Mouse (Mus musculus): ENCODE data around the gene Efcab7. TPM values are rescaled to one million over a fixed set of nuclear protein-coding genes. Genes with fewer than 3 reads are reported as not detected.

Efcab7 gene
- total RNA-seq (2021), result 1 to 10 TPM; 3.7 to 5.0 TPM
- polyA plus RNA-seq (2012; rRNA removed), result 0.80 TPM in 1 of 2 replicates, not detected in the other
- long read RNA-seq, partial matches to known transcripts, result 0 of 1 reads
- long read RNA-seq, other reads (novel, unspliced or antisense), result 0 of 1 reads

- DNase-seq, result peak; percentile 90
Observed at GRCm38 (mm10) chr4:99829094-99830073, at the start of gene Efcab7. TSS of gene Efcab7 (plus strand) at chr4:99829198.

- no peak for DNase-seq
Observed at GRCm38 (mm10) chr4:99792365-99792764, 36.6 kb upstream of the Efcab7 start.

- peak; percentile 2 for DNase-seq
Observed at GRCm38 (mm10) chr4:99816697-99817460, 12.1 kb upstream of the Efcab7 start.

GRCm38 (mm10) chr4:99828337-99828736 lies 661 bp upstream of the Efcab7 start:
- no peak for DNase-seq

GRCm38 (mm10) chr4:99828739-99829093 lies 282 bp upstream of the Efcab7 start:
- no peak for DNase-seq

GRCm38 (mm10) chr4:99881882-99882281 lies 52.9 kb downstream of the Efcab7 start:
- no peak for DNase-seq

- no peak for DNase-seq
Observed at GRCm38 (mm10) chr4:99882405-99882804, 53.4 kb downstream of the Efcab7 start.

- DNase-seq, result no peak
Observed at GRCm38 (mm10) chr4:99913894-99914451, 85.0 kb downstream of the Efcab7 start.

- no peak for DNase-seq
Observed at GRCm38 (mm10) chr4:99926380-99926779, 97.4 kb downstream of the Efcab7 start.

GRCm38 (mm10) chr4:99928521-99928920 lies 99.5 kb downstream of the Efcab7 start:
- DNase-seq, result no peak

GRCm38 (mm10) chr4:99929149-99929612 lies 100.2 kb downstream of the Efcab7 start, which contains the start of gene Pgm1:
TSS of gene Pgm1 (plus strand) at chr4:99929414.
- DNase-seq, result peak; percentile 95

- DNase-seq, result peak; percentile 91
Observed at GRCm38 (mm10) chr4:99929613-99930517, 100.9 kb downstream of the Efcab7 start, which contains the start of gene Itgb3bp. TSS of gene Itgb3bp (minus strand) at chr4:99929813.

GRCm38 (mm10) chr4:99930518-99931239 lies 101.7 kb downstream of the Efcab7 start:
- no peak for DNase-seq

GRCm38 (mm10) chr4:99931240-99931580 lies 102.2 kb downstream of the Efcab7 start:
- no peak for DNase-seq

GRCm38 (mm10) chr4:99931807-99932206 lies 102.8 kb downstream of the Efcab7 start:
- DNase-seq, result no peak

- no peak for DNase-seq
Observed at GRCm38 (mm10) chr4:99934859-99935258, 105.9 kb downstream of the Efcab7 start.

GRCm38 (mm10) chr4:99936278-99936677 lies 107.3 kb downstream of the Efcab7 start:
- no peak for DNase-seq

GRCm38 (mm10) chr4:99939711-99940505 lies 110.9 kb downstream of the Efcab7 start:
- DNase-seq, result no peak

GRCm38 (mm10) chr4:99941655-99942414 lies 112.8 kb downstream of the Efcab7 start:
- peak; percentile 83 for DNase-seq
